Mouse (Mus musculus): ENCODE measurements at regions not wholly inside any gene's neighbourhood (a gene's known extent, or its start where the extent isn't known, plus 50 kb on each side); places are given as distances from the start of the nearest gene placed in this dataset.
"Not testable (repeated sequence)": the region's sequence is repeated elsewhere in the genome, so short reads cannot be mapped to it uniquely, and the experiment has no call there.

- DNase-seq (ENCODE audit: low read depth) = peak; percentile 79
- no peak for TF ChIP-seq POLR2A (IDR thresholded peaks at IDR 0.05; ENCODE audit: borderline replicate concordance, extremely low read depth, insufficient read depth, insufficient read length, poor library complexity, severe bottlenecking)
- no peak for TF ChIP-seq CTCF (IDR thresholded peaks at IDR 0.05; ENCODE audit: borderline replicate concordance, extremely low read depth, insufficient read depth, insufficient read length)
Measured at GRCm38 (mm10) chr4:66691598-66692220, 135.7 kb upstream of the Tlr4 start.

- peak; percentile 64 for DNase-seq (ENCODE audit: low read depth)
Measured at GRCm38 (mm10) chr4:66693982-66694578, 133.3 kb upstream of the Tlr4 start.

GRCm38 (mm10) chr4:66715821-66716760, 111.3 kb upstream of the Tlr4 start:
- peak; percentile 86 for DNase-seq (ENCODE audit: low read depth)
- TF ChIP-seq POLR2A (IDR thresholded peaks at IDR 0.05; ENCODE audit: borderline replicate concordance, extremely low read depth, insufficient read depth, insufficient read length, poor library complexity, severe bottlenecking) (no peak), CTCF (IDR thresholded peaks at IDR 0.05; ENCODE audit: borderline replicate concordance, extremely low read depth, insufficient read depth, insufficient read length) (peak; percentile 12; the same call in 1 of the 2 replicates)

More at GRCm38 (mm10) chr4:66693982-66694578, 133.3 kb upstream of the Tlr4 start:
- TF ChIP-seq POLR2A (IDR thresholded peaks at IDR 0.05; ENCODE audit: borderline replicate concordance, extremely low read depth, insufficient read depth, insufficient read length, poor library complexity, severe bottlenecking) (no peak), CTCF (IDR thresholded peaks at IDR 0.05; ENCODE audit: borderline replicate concordance, extremely low read depth, insufficient read depth, insufficient read length) (no peak)

- TF ChIP-seq POLR2A (IDR thresholded peaks at IDR 0.05; ENCODE audit: borderline replicate concordance, extremely low read depth, insufficient read depth, insufficient read length, poor library complexity, severe bottlenecking) = no peak
- TF ChIP-seq CTCF (IDR thresholded peaks at IDR 0.05; ENCODE audit: borderline replicate concordance, extremely low read depth, insufficient read depth, insufficient read length) = no peak
- DNase-seq (ENCODE audit: low read depth) = no peak
Measured at GRCm38 (mm10) chr4:66737407-66737806, 90.0 kb upstream of the Tlr4 start.

- not testable (repeated sequence) for DNase-seq (ENCODE audit: low read depth)
Measured at GRCm38 (mm10) chr4:66743421-66743820, 84.0 kb upstream of the Tlr4 start.

- DNase-seq (ENCODE audit: low read depth) = peak; percentile 88
- TF ChIP-seq POLR2A (IDR thresholded peaks at IDR 0.05; ENCODE audit: borderline replicate concordance, extremely low read depth, insufficient read depth, insufficient read length, poor library complexity, severe bottlenecking) (no peak), CTCF (IDR thresholded peaks at IDR 0.05; ENCODE audit: borderline replicate concordance, extremely low read depth, insufficient read depth, insufficient read length) (peak; percentile 80; the same call in 1 of the 2 replicates)
Measured at GRCm38 (mm10) chr4:66768762-66769161, 58.6 kb upstream of the Tlr4 start.
